Mouse (Mus musculus) C2C12 (cell line): ENCODE data around the gene Cnn1. TPM values are rescaled to one million over a fixed set of nuclear protein-coding genes. Genes with fewer than 3 reads are reported as not detected.

Source experiments
- H3K27me3 ChIP-seq: one replicate; pipeline ENCODE4 v1.6.1; 2011; ENCODE audit not compliant: control insufficient read depth, insufficient read depth, insufficient read length
- H3K36me3 ChIP-seq: one replicate; pipeline ENCODE4 v1.6.1; 2011; ENCODE audit not compliant: control insufficient read depth, insufficient read depth
- H3K4me3 ChIP-seq: one replicate; pipeline ENCODE4 v1.5.1; 2011; ENCODE audit warnings: mild to moderate bottlenecking, control low read depth; ENCODE audit not compliant: poor library complexity, insufficient read depth, severe bottlenecking
- H3K79me2 ChIP-seq: one replicate; pipeline ENCODE4 v1.6.1; 2011; ENCODE audit not compliant: control insufficient read depth, insufficient read depth
- H3K79me3 ChIP-seq: one replicate; pipeline ENCODE4 v1.6.1; 2011; ENCODE audit warnings: low read depth, control low read depth
- H3ac ChIP-seq: one replicate; pipeline ENCODE3; 2011; ENCODE audit warnings: low read depth; ENCODE audit not compliant: control insufficient read depth, insufficient read length
- CEBPB ChIP-seq: IDR thresholded peaks from one replicate; pipeline ENCODE4 v1.6.1; 2011; ENCODE audit warnings: low read depth, mild to moderate bottlenecking, control low read depth, moderate library complexity
- CTCF ChIP-seq: IDR thresholded peaks from one replicate; pipeline ENCODE4 v1.5.1; 2011; ENCODE audit not compliant: control insufficient read depth, insufficient read depth, insufficient read length
- FOSL1 ChIP-seq: IDR thresholded peaks from one replicate; pipeline ENCODE4 v1.8.0; 2011; ENCODE audit warnings: mild to moderate bottlenecking, low read length; ENCODE audit not compliant: poor library complexity, insufficient read depth, severe bottlenecking
- MAX ChIP-seq: IDR thresholded peaks from one replicate; pipeline ENCODE4 v1.6.1; 2011; ENCODE audit warnings: mild to moderate bottlenecking, control low read depth
- MYOD1 ChIP-seq: IDR thresholded peaks from one replicate; pipeline ENCODE4 v1.6.1; 2011; ENCODE audit warnings: low read depth; ENCODE audit not compliant: control insufficient read depth, insufficient read length
- MYOG ChIP-seq: IDR thresholded peaks from one replicate; pipeline ENCODE4 v1.6.1; 2011; ENCODE audit not compliant: control insufficient read depth, insufficient read length; ENCODE audit errors: extremely low read depth
- USF1 ChIP-seq: IDR thresholded peaks from one replicate; pipeline ENCODE4 v1.6.1; 2011; ENCODE audit warnings: low read depth, mild to moderate bottlenecking, control low read depth, moderate library complexity
- polyA plus RNA-seq: library from polyadenylated mRNA; unstranded; fragments of >200 nt; fragmentation: generic; extraction: Trizol; gene quantifications from one replicate; pipeline ENCODE4 v1.2.1, GENCODE M21; 2012; ENCODE audit warnings: missing spikeins

Gene Cnn1
- polyA plus RNA-seq, 1 experiment: 52.4 TPM

DNA sequence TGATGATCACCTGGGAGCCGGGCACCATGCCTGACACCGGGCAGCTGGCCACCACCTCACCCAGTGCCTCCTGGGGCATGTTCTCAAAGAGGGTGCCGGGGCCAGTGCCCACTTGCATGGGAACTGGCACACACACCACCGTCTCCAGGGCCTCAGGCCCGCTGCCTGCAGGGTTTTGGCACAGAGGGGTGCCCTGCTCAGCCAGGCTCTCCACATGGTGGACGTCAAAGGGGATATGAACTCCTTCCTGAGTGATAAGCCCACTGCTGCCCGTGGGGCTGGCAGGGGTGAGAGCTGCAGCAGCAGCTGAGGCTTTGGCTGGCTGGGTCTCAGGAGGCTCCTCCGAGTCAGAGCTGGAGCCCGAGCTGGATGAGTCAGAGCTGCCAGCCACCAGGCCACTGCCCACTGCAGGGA is 41.0 kb upstream of the Cnn1 start:
- H3K36me3 ChIP-seq: peaks cover 7% of the 10 kb centered on the region
- no peaks in the 10 kb centered on the region for H3K79me2 ChIP-seq
- H3K4me3 ChIP-seq: no peak overlapping the region
- no peaks in the 10 kb centered on the region for H3K79me3 ChIP-seq
- no peak for TF ChIP-seq USF1
- TF ChIP-seq CTCF: no peak
- peak; percentile 39 for TF ChIP-seq MYOD1
- peak overlapping the region; percentile 12 for H3ac ChIP-seq
- H3K27me3 ChIP-seq: no peaks in the 10 kb centered on the region

DNA sequence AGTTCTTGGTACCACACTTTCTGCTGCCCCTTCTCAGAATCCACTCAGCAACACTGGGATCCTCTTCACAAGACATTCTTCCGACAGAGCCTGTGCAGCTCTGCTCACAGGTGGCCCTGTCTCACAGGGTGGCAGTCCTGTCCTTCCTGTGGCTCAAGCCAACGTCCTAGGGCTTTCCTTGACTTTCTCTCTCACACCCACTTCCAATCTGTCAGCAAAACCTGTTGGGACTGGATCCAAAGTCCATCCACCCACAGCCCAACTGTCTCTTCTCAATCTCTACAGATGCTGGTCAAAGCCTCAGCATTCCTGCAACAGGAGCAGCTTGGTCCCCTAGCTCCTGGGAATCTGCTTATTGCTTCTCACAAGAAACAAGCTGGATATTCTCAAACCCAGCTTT is 37.7 kb upstream of the Cnn1 start:
- H3K27me3 ChIP-seq: no peaks in the 10 kb centered on the region
- H3K79me3 ChIP-seq: no peaks in the 10 kb centered on the region
- H3ac ChIP-seq: no peak overlapping the region
- TF ChIP-seq CEBPB (no peak), MAX (no peak), MYOG (no peak)
- peaks cover 27% of the 10 kb centered on the region for H3K36me3 ChIP-seq
- H3K79me2 ChIP-seq: no peaks in the 10 kb centered on the region
- H3K4me3 ChIP-seq: no peak overlapping the region

DNA sequence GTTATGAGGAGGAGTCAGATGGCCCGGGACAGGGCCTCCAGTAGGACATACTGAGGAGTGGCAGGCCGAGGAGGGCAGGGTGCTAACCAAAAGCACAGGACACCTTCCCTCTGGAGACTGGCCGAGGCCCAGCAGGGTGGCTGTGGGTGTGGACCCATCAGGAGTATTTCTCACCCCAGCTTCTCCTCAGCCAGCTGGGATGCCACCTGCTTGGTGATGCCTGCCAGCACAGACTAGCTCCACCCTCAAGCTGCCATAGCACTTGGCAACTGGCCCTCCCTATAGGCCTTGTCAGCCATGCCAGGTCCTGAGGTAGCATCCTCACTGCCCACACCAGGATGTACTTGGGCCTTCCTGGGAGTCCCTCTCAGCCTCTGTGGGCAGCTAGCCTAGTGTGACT is 34.7 kb upstream of the Cnn1 start:
- no peaks in the 10 kb centered on the region for H3K79me2 ChIP-seq
- H3K36me3 ChIP-seq: peaks cover 26% of the 10 kb centered on the region
- H3ac ChIP-seq: no peak overlapping the region

DNA sequence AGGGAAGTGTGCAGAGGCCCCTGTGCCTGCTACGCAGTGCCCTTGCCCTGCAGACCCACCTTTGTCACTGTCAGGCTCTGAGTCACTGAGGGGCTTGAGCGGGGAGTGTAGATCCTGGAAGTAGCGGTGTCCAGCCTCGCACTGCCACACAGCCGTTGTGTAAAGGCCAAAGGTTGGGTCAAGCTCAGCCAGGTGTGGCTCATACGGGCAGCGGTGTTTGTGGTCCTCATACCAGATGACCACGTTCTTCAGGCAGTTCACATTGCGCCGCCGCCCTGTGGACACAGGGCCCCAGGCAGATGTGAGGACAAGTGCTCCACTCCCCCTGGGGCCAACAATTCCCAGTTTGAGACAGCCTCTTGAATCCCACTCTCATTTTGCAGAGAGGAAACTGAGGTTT is 33.4 kb upstream of the Cnn1 start:
- no peak overlapping the region for H3ac ChIP-seq
- H3K27me3 ChIP-seq: no peaks in the 10 kb centered on the region
- no peak overlapping the region for H3K4me3 ChIP-seq
- TF ChIP-seq USF1: no peak
- TF ChIP-seq MAX: no peak
- TF ChIP-seq MYOD1: no peak
- no peak for TF ChIP-seq FOSL1
- TF ChIP-seq MYOG: no peak
- TF ChIP-seq CEBPB: no peak
- no peak for TF ChIP-seq CTCF
- no peaks in the 10 kb centered on the region for H3K79me2 ChIP-seq
- no peaks in the 10 kb centered on the region for H3K79me3 ChIP-seq
- H3K36me3 ChIP-seq: peaks cover 26% of the 10 kb centered on the region

More for the DNA sequence above, 34.7 kb upstream of the Cnn1 start:
- Histone ChIP-seq H3K4me3 (no peak overlapping the region), H3K27me3 (no peaks in the 10 kb centered on the region), H3K79me3 (no peaks in the 10 kb centered on the region)
- TF ChIP-seq MAX (no peak), CEBPB (no peak), FOSL1 (no peak), MYOG (no peak), CTCF (no peak), MYOD1 (no peak), USF1 (no peak)

DNA sequence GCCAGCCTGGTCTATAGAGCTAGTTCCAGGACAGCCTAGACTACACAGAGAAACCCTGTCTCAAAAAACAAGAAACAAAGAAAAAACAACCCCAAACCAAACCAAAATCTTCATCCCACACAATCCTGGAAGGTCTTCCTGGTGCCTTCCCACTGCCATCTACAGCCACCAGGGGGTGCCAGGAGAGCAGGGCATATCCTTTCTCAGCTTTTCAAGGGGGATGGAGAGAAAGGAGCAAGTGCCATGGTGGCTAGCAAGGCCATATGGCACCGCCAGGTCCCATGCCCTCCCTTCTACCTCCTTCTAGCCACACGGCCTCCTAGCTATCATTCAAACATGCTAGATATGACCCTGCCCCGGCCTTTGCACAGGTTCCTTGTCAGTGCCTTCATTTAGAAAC is 32.6 kb upstream of the Cnn1 start:
- Histone ChIP-seq H3K79me3 (no peaks in the 10 kb centered on the region), H3K27me3 (no peaks in the 10 kb centered on the region), H3K79me2 (no peaks in the 10 kb centered on the region), H3ac (no peak overlapping the region), H3K4me3 (no peak overlapping the region), H3K36me3 (peaks cover 26% of the 10 kb centered on the region)
- TF ChIP-seq CEBPB (no peak), MYOD1 (no peak), CTCF (peak; percentile 53)

DNA sequence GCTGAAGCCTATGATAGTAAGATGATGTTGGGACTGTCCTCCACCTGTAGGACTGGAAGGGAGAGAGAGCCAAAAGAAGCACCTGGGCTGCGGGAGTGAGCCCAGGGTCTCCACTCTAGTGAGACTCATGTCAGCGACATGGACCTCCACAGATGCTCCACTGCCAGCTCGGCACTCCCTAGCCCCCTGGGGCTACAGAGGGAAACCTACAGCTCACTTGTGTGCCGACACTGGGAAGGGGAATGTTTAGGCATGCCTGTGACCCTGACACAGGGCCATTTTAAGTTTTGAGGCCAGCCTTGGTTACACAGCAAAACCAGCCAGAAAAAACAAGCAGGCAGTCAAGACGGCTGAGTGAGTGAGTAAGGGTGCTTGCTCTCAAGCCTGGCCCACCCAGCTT is 31.8 kb upstream of the Cnn1 start:
- TF ChIP-seq MYOG (no peak), USF1 (no peak), FOSL1 (no peak), CEBPB (no peak), MAX (no peak)
- no peak overlapping the region for H3K4me3 ChIP-seq
- no peaks in the 10 kb centered on the region for H3K79me2 ChIP-seq
- peaks cover 26% of the 10 kb centered on the region for H3K36me3 ChIP-seq
- H3K27me3 ChIP-seq: no peaks in the 10 kb centered on the region
- no peaks in the 10 kb centered on the region for H3K79me3 ChIP-seq
- no peak overlapping the region for H3ac ChIP-seq

DNA sequence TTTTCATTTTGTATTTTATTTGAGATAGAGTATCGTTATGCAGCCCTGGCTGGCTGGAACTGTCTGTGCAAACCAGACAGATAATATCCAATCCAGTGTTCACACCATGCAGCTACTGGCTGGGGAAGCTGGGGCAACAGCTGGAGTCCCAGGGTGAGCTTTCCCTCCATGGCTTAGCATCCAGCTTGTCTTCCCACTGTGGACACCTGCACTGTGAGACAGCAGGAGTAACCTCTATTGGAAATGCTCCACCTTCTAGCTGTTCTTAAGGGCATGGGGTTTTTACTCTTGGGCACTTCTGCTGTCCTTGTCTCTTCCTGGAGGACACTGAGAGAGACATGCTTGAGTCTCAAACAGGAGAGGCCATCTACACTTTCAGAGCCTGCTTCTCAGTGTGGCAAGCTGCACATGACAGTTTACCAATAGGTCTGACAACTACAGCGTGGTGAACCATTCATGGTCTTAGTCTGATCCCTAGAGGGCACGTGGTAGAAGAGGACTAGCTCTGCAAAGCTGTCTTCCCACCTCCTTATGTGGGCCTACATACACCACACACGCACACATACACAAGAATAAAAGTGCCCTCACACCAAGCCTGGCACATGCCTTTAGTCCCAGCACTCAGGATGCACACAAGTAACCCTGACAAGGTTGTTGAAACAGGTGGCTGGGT is 29.0 kb upstream of the Cnn1 start:
- H3K79me2 ChIP-seq: no peaks in the 10 kb centered on the region
- H3K4me3 ChIP-seq: no peak overlapping the region
- no peak overlapping the region for H3ac ChIP-seq
- no peak for TF ChIP-seq CTCF
- no peak for TF ChIP-seq FOSL1
- no peak for TF ChIP-seq MYOG
- no peak for TF ChIP-seq CEBPB
- no peak for TF ChIP-seq MAX
- no peak for TF ChIP-seq MYOD1
- no peak for TF ChIP-seq USF1
- H3K79me3 ChIP-seq: no peaks in the 10 kb centered on the region
- peaks cover 15% of the 10 kb centered on the region for H3K36me3 ChIP-seq
- H3K27me3 ChIP-seq: no peaks in the 10 kb centered on the region
